Mouse (Mus musculus): ENCODE results near the gene Sh3rf1. TPM values are rescaled to one million over a fixed set of nuclear protein-coding genes. Genes with fewer than 3 reads are reported as not detected.

The Sh3rf1 gene
- total RNA-seq, 2 experiments from 2014 or later, result 64.7 to 72.7 TPM

- no peak for DNase-seq (ENCODE audit: low spot score in 2 of 2)
Observed at GRCm38 (mm10) chr8:61283169-61284081, 59.8 kb downstream of the Sh3rf1 start.

- DNase-seq (ENCODE audit: low spot score in 2 of 2), result no peak
Observed at GRCm38 (mm10) chr8:61285896-61286295, 62.2 kb downstream of the Sh3rf1 start.

GRCm38 (mm10) chr8:61286394-61286793 is 62.7 kb downstream of the Sh3rf1 start:
- DNase-seq (ENCODE audit: low spot score in 2 of 2), result no peak

- no peak for DNase-seq (ENCODE audit: low spot score in 2 of 2)
Observed at GRCm38 (mm10) chr8:61286795-61287385, 63.2 kb downstream of the Sh3rf1 start.

- DNase-seq (ENCODE audit: low spot score in 2 of 2), result peak in 1 of 2 experiments; percentile 48
Observed at GRCm38 (mm10) chr8:61288006-61288566, 64.4 kb downstream of the Sh3rf1 start.

- DNase-seq (ENCODE audit: low spot score in 2 of 2), result peak in 1 of 2 experiments; percentile 40
Observed at GRCm38 (mm10) chr8:61288676-61289075, 65.0 kb downstream of the Sh3rf1 start.

- DNase-seq (ENCODE audit: low spot score in 2 of 2), result no peak
Observed at GRCm38 (mm10) chr8:61295040-61295439, 71.4 kb downstream of the Sh3rf1 start.

GRCm38 (mm10) chr8:61295441-61295840 is 71.8 kb downstream of the Sh3rf1 start:
- DNase-seq (ENCODE audit: low spot score in 2 of 2), result peak in 1 of 2 experiments; percentile 45

GRCm38 (mm10) chr8:61298828-61299227 is 75.2 kb downstream of the Sh3rf1 start:
- DNase-seq (ENCODE audit: low spot score in 2 of 2), result no peak

GRCm38 (mm10) chr8:61301298-61302028 is 77.8 kb downstream of the Sh3rf1 start:
- no peak for DNase-seq (ENCODE audit: low spot score in 2 of 2)

GRCm38 (mm10) chr8:61302029-61302368 is 78.3 kb downstream of the Sh3rf1 start:
- no peak for DNase-seq (ENCODE audit: low spot score in 2 of 2)

GRCm38 (mm10) chr8:61305451-61306070 is 81.9 kb downstream of the Sh3rf1 start:
- DNase-seq (ENCODE audit: low spot score in 2 of 2), result no peak

- peak; percentile 37 to 71 for DNase-seq (ENCODE audit: low spot score in 2 of 2)
Observed at GRCm38 (mm10) chr8:61306501-61307112, 82.9 kb downstream of the Sh3rf1 start.

GRCm38 (mm10) chr8:61308896-61309295 is 85.2 kb downstream of the Sh3rf1 start:
- no peak for DNase-seq (ENCODE audit: low spot score in 2 of 2)

- peak in 1 of 2 experiments; percentile 36 for DNase-seq (ENCODE audit: low spot score in 2 of 2)
Observed at GRCm38 (mm10) chr8:61309530-61310402, 86.1 kb downstream of the Sh3rf1 start.

- no peak for DNase-seq (ENCODE audit: low spot score in 2 of 2)
Observed at GRCm38 (mm10) chr8:61310403-61310871, 86.8 kb downstream of the Sh3rf1 start.

GRCm38 (mm10) chr8:61313016-61313415 is 89.3 kb downstream of the Sh3rf1 start:
- no peak for DNase-seq (ENCODE audit: low spot score in 2 of 2)

- DNase-seq (ENCODE audit: low spot score in 2 of 2), result no peak
Observed at GRCm38 (mm10) chr8:61316012-61316767, 92.5 kb downstream of the Sh3rf1 start.

Measured in layer of hippocampus, adult 18-20 months (tissue).